Mouse (Mus musculus) kidney, postnatal 25 days (tissue): Measurements from ENCODE around the gene Trmt1.

Experiments
- DNase-seq, 2 experiments: peaks; one replicate each; pipeline ENCODE4 v3.0.0; 2021; ENCODE audit warnings: mixed read lengths in 2 of 2

Trmt1 gene

DNA sequence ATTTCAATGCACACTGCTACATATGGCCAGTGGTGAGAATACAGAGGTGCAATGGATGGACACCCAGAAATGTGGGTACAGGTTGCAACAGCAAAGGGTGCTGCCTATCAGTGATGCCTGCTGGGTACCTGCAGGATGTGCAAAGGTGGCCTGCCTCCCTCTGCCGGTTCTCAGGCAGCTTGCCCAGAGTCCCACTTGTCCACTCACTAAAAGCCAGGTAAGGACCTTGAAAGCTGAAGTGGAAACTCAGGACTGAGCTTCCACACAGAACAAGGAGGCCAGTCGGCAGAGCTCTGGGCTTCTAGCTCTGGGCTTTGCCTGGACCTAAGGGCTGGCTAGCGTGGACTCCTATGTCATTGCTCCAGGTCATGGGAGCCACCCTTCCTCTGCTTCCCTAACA, 25.2 kb downstream of the Trmt1 start:
- no peak for DNase-seq

DNA sequence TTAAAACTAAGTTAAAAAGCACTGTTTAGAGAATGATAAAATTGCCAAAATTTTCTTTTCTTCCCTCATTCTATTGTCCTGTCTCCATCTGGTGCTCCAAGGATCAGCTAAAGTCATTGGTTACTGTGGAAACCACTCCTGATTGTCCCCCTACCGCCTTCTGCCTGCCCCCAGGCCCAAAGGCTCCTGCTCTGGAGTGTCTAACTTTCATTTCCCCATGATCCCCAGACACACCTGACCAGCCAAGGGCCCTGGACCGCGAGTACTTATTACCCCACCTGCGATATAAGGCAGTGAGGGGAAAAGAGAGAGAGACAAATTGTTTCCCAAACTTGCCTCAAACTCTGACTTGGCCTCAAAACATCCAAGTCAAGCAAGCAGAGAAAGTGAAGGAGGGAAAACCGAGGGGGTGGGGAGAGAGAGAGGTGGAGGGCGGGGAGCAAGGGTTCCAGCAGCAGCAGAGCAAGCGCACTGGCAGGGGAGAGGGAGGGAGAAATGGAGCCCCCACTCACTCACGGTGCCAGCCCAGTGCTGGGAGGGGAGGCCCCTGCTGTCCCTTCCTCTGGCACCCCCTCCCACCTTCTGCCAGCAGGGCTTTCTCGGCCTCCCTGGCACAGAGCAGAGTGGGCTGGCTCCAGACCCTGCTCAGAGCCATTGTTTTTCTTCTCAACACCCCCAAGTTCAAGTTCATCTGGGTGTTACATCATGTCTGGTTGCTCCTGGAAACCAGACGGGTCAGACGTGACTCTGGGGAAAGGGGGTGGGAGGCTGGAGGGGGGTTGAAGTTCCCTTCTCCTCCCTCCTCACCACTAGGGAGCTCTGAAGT, 26.0 kb downstream of the Trmt1 start:
- no peak for DNase-seq

DNA sequence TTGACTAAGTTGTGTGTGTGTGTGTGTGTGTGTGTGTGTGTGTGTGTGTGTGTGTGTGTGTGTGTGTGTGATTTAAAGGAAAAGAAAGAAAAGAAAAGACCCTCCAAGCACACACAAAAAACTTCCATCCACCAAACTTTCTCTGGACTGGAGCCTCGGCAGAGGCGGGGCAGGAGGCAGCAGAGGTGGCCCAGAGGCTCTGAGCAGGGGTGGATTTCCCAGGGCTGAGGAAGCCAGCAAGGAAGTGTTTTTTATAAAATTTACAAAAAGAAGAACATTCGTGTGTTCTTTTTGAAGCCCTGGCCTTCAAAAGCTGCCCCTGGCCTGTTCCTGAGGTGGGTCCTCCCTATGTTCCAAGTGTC, 26.6 kb downstream of the Trmt1 start:
- DNase-seq, result no peak

DNA sequence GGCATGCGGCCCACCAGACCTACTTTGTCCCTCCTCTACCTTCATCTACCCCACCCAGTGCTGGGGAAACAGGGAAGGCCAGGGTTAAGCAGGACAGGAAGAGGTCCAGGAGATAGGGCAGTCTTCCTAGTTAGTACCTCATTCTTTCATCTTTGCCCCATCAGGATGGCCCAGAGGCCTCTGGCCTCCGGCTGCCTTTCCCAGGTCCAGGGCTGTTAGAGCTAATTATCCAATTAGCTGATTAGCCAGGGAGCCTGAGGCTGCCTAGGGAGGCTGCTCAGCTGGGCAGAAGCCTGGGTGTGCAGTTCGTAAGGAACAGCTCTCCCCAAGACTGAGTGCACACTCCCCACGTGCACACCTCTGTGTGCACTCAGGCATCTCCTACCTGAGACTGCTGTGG, 27.3 kb downstream of the Trmt1 start:
- no peak for DNase-seq

DNA sequence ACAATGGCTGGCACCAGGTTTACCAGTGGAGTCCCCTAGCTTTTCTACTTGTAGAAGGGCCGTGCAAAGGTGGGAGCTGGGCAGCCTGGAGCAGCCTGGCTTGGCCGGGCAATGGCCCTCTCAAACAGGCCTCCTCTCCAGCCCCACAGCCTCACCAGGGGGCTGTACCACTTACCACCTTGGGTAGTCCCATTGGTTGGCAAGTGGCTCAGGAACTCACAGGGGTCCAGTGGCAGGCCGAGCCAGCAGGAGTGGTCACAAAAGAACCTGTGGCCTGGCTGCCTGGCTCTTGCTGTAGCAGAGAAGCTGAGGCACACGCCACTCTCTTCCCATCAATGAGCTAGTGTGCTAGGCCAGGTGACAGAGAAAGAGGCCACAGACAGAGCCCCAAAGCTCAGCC, 28.1 kb downstream of the Trmt1 start:
- no peak for DNase-seq

DNA sequence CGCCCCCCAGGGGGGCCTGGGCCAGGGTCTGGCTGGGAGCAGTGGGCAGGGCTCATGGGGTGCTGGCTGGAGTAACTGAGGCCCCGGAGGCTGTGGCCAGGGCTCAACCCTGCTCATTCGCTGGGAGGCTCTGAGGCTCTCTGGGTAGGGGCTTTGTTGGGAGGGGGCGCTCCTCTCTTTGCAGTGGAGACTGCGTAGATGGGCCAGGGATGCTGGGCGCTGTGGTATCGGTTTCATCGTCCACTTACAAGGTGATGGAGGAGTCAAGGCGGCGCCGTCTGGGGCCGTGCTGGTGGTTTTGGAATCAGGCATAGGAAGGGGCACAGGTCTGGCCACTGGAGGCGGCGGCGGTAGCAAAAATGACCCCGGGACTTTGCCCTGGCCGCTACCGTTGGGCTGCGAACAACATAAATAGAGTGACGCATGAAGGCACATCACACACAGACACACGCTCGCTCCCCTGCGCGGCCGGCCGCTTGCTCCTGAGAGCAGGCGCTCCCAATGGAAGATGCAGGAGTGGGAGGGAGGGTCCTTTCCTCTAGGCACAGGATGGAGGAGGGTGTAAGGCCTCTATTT, 29.9 kb downstream of the Trmt1 start:
- DNase-seq, result no peak

DNA sequence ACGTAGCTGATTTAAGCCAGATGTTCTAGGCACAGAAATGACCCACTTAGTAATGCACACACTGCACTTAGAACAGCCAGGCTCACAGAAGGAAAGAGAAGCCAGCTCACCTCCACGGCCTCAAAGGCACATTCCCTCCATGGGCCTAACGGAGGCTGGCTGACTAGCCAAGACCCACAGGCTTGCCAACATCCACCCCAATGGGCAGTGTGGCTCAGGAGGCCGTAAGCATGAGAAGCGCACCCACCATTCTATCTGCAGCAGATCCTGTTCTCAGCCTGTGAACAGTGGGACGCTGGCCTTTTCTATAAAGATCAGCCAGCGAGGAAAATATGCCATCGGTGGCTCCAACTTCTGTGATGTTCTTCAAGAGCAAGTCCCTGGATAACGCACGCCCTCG, 30.7 kb downstream of the Trmt1 start:
- DNase-seq, result no peak

DNA sequence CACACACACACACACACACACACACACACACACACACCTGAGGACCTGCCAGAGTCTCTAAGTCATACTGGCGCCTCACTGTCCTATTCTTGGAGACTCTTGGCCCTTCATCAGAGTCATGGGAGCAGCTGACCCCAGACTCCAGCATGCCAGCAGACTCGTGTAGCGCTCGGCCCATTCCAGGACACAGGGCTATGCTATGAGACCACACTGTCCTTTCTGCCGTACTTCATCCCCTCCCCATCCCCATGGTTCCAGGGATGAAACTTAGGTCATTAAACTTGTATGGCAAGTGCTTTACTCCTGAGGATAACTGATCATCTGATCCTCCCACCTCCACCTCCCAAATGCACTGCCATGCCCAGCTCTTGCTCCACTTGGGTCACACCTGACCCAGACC, 32.4 kb downstream of the Trmt1 start:
- DNase-seq, result no peak

DNA sequence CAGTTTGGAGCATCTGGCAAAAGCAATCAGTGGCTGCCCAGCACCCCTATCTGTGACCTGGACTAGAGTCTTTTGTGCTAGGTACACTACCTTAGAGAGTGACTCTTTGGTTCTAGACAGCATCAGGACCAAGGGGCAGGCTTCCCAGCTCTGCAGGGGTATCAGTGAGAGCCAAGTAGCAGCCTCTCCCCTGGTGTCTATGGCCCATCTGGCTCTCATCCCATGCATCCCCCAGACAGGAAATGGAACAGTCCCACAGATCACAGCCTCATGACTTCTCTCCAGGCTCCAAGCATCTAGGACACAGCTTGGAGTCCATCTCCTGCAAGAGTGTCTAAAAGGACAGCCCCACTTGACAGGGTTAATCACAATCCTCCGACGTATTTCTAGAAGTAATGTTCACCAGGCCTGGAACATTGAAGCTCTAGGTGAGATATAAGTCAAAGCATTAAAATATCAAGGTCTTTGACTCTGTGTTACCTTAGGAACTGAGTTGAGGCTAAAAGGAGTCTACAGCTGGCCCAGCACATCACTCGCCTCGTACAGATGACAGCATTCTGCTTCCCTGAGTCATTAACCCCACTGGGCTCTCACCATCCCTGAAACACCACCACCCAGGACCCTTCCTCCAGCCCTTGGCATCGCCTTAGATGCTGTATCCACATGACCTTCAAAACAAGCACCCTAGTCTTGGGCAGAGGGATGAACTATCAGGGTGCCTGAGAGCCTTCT, 33.0 kb downstream of the Trmt1 start:
- no peak for DNase-seq

DNA sequence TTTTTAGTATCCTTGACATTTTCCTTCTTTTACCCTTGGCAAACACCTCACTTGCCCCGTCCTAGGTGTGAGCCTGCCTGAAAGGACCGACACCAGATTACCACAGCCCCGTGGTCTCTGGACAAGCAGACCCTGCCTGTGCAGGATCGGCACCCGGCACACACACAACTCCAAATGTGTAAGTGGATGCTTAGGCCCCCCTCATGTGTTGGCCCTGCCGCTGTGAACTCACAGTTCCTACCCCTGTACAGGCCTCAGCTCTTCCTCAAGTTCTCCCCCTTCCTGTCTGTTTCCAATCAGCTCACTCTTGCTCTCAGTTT, 36.4 kb downstream of the Trmt1 start:
- DNase-seq, result no peak

DNA sequence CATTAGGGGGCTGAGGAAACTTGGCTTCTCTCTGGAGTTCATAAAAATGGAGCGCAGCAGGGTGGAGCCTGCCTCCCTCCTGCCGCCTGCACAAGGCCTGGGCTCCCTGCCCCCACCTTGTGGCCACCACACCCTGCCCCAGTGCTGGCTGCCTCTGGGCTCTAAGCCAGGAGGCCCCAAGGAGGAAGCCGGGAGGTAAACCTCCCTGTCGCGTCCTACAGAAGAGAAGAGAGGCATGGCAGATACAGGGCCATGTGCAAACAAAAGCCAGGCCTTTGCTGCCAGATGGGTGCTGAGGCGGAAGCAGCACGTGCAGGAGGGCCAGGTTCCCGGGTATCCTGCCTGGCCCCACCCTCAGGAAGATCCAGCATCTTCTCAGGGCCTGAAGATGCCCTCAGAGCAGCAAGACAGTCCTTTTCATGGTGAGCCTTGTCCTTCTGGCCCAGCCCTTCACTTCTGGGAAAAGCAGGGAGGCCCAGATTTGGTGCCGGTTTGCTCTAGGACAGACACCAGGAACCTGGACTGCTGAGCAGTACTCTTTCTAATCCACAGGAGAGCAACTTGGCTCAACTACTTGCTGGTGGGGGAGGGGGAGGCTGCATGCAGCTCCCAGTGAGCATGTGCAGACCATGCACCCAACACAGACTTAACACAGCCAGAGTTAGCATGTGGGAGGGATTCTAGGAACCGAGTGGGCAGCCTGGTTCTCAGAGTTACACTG, 36.9 kb downstream of the Trmt1 start, which contains the start of gene G430095P16Rik:
Gene G430095P16Rik, plus strand, starts transcription at position 158 of the 721 bp plus-strand sequence.
- peak; percentile 77 to 90 for DNase-seq

DNA sequence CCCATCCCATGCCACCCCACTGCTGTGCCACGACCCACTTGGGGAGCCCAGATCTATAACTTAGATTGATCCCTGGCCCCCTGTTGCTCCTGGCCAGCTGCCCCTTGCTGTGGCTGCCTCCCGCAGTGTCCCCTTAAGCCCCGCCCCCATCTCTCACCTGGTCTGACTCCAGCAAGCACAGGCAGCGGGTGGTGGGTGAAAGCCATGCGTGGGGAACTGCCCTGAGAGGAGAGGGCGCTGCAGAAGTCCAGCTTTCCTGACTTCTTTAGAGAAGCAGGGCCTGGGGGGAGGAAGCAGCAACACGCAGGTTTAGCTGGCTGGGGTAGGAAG, 37.4 kb downstream of the Trmt1 start:
- peak; percentile 62 to 79 for DNase-seq

DNA sequence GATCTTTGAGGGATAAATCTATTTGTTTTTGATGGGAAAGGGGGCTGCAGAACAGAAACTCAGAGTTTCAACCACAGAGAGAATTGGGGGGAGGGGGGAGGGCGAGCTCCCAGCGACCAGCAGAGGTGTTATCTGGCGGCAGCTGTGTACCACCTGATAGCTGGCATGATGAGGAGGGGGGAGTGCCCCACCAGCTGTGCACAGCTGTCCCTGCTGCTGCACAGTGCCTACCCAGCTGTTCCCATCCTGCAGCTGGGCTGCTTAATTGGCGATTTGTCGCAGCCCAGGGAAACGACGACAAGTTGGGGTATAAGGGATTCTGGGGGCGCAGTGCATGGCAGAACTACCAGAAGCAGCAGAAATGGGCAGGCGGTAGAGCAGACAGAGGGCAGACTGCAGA, 38.6 kb downstream of the Trmt1 start:
- no peak for DNase-seq

DNA sequence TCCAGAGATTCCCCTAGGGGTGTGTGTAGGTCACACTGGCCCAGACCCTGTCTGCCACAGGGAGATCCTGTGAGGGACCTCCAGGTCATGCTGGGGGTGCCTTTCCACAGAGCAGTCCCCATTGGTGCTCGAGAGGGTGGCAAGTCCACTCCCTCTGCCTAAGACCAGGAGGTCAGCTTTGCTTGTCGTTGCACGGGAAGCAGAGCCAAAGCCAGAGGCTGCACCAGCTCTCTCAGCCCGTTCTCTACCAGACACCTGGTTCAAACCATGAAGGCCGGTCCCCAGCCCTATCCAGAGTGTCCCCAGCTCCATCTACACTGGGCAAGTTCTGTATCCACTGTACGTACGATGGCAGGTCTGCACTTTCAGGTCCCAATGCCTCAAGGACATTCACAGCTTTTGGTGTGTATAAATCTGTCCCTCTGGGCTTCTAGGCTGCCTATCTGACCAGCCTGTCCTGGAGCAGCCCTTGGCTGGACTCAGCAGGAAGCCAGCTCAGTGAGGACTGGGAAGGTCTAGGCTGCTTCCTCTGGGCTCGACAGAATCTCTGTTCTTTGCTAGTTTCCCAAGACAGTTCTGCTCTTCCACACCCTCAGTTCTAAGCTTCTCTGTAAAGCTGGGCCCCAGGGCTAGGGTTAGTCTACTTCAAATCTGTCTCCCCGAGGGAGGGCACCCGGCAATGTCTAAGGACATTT, 39.3 kb downstream of the Trmt1 start:
- DNase-seq, result no peak

DNA sequence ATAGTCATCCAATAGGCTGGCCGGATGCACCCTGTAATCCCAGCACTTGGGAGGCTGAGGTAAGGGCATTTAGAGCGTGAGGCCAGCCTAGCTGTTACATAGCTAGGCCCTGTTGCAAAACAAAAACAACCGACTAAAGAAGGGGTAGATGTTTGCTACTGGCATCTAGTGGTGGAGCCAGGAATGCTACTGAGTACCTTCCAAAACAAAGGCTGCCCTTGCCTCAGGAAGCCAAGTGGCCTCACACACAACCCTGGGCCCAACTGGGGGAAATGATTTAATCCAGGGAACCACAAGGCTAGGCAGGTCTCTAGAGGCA, 39.8 kb downstream of the Trmt1 start:
- DNase-seq, result peak; percentile 68 to 69

DNA sequence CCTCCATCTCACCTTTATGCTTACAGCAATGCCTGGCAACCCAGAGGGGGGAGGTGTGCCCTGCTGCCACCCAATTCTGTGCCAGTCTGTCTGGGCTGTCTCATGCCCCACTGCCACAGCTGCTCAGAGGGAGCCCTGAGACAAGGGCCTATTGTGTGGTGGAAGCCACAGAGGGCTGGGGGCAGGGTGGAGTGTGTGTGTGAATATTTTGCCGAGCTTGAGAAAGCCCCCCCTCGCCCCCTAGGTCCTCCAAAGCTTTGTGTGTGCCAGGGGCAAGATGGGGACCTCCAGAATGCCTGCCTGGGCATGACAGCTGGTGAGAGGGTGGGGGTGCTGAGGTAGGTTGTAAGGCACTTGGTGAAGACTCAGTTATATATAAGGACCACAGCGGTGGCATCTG, 42.4 kb downstream of the Trmt1 start:
- no peak for DNase-seq

DNA sequence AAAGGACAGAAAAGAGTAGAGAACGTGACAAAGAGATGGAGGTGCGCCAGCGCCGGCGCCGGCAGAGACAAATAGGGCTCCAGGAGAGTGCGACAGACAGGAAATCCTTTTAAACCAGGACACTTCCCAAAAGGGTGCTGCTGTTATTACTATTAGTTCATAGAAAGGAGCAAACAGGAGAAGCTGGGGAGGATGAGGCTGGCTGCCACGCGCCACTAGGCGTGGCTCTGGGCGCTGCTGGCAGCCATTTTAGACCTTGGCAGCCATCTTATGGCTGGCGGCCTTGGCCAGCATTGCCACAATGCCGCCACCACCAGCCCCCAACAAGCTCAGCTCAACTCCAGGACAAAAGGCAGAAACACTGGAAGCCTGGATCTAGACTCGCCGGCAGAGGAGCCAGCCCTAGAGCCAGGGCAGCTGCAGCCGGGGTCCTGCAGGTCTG, 43.8 kb downstream of the Trmt1 start:
- peak; percentile 59 to 76 for DNase-seq

DNA sequence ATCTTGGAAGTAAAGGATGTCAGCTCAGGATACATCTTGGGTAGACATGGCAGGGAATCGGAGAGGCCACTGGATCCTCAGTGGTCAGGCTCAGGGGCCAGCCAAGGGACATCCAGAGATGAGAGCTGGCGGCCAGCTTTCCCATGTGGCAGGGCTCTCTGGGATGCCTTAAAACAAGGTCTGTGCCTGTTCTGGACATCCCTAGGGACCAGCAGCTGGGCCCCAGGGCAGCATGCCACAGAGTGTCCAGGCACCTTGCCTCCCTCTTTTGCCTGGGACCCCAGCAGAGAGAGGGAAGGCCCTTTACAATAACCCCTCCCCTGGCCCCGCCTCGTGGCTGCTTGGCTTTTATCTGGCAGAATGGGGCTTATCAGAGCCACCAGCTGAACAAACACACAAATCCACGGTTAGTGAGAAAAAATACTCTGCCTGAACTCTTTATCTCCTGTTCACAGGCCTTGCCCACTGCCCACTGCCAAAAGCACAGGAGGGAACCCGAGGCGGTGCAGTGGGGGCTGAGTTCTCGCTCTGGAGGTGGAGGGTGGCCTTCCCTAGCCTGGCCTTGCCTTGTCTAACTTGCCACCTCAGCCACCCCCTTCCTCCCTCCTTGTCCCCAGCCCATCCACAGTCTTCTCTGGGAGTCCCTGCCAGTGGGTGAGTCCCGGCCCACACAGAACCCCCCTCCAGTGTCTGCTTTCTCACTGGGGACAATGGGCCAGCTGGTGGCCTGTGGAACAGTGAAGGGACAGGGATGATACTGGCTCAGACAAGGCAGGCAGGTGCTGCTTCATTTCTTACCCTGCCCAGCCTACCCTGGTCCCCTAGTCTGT, 44.6 kb downstream of the Trmt1 start:
- DNase-seq, result no peak

DNA sequence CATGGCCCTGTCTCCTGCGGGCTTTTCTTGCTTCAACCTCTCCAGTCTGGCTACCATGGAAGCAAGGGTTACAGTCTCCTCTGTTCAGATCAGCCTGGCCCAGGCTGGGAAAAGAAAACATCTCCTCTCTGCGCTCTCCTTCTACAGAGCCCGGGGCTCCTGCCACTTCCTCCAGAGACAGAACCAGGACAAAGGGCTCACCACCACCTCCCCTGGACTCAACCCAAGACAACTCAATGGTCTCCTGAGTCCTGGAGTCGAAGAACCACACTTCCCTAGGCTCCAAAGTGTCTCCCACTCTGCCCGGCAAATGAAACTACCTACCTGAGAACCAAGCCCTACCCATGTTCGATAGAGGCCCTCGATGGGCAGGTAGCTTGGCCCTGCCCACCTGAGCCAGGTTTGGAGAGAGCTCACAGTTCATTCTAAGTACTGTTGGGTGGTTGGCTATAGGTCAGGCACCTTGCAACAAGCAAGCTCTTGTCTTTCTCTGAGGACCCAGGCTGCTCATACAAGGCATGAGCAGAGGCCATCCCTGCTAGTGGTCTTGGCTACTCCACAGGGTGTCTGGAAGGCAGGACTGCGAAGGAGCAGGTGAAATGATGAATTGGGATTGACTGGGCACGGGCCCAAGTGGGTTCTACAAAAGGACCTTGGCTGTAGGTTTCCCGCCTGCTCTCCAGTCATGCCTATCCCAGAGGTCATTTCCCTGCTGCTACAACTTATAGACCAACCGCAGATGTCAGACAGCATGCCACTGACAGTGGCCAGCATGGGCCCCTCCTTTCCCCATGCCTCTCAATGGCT, 45.5 kb downstream of the Trmt1 start:
- DNase-seq, result no peak

DNA sequence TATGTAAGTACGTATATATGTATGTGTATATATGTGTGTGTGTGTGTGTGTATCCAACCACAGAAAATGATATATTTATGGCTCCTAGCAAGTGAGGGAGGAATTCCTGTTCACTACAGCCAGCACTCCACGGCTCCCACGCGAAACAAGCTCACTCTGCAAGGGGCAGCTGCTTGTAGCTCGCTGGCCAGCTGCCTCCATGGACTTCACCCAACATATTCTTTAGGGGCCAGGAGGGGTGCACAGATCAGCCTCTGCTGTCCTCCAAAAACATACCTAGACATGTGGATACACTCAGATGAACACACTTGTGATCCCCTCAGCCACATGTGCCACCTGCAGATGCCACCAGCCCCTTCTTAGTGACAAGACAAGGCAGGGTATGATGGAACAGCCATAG, 46.4 kb downstream of the Trmt1 start:
- DNase-seq, result no peak

DNA sequence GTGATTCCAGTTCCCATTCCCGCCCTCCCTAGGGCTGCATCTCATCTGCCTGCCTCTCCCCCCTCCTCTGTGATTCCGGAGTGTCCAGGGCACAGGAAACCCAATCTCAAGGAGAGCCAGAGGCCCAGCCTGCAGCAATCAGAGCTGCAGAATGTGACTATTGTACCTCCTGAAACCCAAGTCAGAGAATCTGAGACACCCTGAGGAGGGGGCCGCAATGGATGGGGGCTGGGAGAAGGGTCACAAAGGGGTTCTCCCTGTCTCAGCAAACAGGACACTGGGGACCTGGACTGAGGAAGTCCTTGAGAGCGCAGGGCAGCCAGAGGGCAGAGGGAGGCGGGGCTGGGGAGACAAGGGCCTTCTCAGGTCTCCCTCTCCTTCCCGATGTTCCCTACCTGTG, 46.9 kb downstream of the Trmt1 start:
- DNase-seq, result peak in 1 of 2 experiments; percentile 39
